Mouse (Mus musculus) midbrain, embryonic 10.5 days (tissue): Measurements from ENCODE around the gene Cisd1. TPM values are rescaled to one million over a fixed set of nuclear protein-coding genes. Genes with fewer than 3 reads are reported as not detected.

Experiments
- DNase-seq: peaks from one replicate; pipeline ENCODE4 v3.0.0-alpha.2; 2017; ENCODE audit warnings: low spot score
- H3K27ac ChIP-seq: fragments of 300-500 bp; sonication (generic); replicated peaks from 2 replicates; pipeline ENCODE4 v1.5.1; 2016; ENCODE audit warnings: mild to moderate bottlenecking
- H3K27me3 ChIP-seq: fragments of 300-500 bp; sonication (generic); 2 replicates; pipeline ENCODE4 v1.6.1; 2016; ENCODE audit warnings: low read depth, mild to moderate bottlenecking; ENCODE audit not compliant: poor library complexity, severe bottlenecking
- H3K36me3 ChIP-seq: fragments of 300-500 bp; sonication (generic); 2 replicates; pipeline ENCODE4 v1.6.1; 2016; ENCODE audit warnings: mild to moderate bottlenecking, moderate library complexity
- H3K4me1 ChIP-seq: fragments of 300-500 bp; sonication (generic); 2 replicates; pipeline ENCODE4 v1.6.1; 2016
- H3K4me3 ChIP-seq: fragments of 300-500 bp; sonication (generic); 2 replicates; pipeline ENCODE4 v1.5.1; 2016; ENCODE audit warnings: mild to moderate bottlenecking, moderate library complexity
- H3K9me3 ChIP-seq: fragments of 300-500 bp; sonication (generic); replicated peaks from 2 replicates; pipeline ENCODE4 v1.6.1; 2016; ENCODE audit warnings: mild to moderate bottlenecking
- WGBS: fragments of 180-500 bp; shearing (Covaris S2); methylation state at CpG from one replicate; pipeline ENCODE4 v1.1.7; 2016; 5-methylcytosine and 5-hydroxymethylcytosine counted together
- polyA plus RNA-seq: library from polyadenylated mRNA; unstranded; fragments of >200 nt; fragmentation: Nextera tagmentation; extraction: Ambion mirVana; gene quantifications from 2 replicates; pipeline ENCODE4 v1.2.1, GENCODE M21; 2016

Cisd1 gene
- polyA plus RNA-seq, 1 experiment from 2014 or later = 154 TPM

DNA sequence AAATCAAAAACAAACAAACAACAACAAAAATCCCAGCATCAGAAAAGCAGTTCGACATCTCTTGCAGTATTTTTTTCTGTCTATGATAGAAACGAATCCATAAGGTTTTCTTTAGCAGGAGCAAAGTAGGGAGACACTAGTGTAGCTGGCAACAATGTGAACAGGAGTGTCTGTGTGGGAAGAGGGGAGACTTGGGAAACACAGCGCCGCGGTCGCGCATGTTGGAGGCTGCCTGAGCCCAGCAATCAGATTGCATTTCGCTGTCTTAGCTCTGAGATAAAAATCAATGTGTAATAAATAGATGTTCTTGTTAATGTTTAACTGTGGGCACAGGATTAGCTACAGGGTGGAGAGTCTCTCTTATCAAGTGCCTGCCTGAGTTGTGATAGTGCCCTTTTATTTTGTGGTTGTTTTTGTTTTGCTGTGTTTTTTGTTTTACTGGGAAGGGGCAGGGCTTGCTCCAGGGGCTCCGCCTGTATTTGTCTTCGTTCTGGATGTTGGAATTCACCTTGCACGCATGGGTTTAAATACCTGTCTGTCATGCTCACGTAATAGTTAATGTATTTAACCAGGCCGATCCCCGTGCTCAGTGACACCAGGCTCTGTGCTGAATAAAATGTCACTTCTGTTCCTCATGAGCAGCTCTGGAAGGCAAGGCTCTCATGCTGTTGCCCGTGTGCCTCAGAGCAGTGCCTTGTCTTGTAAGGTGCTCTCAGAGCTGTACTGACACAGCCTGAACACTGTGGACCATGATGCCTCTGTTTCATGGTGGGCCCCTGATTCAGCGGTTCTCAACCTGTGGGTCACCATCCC, 23.6 kb upstream of the Cisd1 start:
- no peaks in the 10 kb centered on the region for H3K9me3 ChIP-seq
- DNase-seq = no peak

DNA sequence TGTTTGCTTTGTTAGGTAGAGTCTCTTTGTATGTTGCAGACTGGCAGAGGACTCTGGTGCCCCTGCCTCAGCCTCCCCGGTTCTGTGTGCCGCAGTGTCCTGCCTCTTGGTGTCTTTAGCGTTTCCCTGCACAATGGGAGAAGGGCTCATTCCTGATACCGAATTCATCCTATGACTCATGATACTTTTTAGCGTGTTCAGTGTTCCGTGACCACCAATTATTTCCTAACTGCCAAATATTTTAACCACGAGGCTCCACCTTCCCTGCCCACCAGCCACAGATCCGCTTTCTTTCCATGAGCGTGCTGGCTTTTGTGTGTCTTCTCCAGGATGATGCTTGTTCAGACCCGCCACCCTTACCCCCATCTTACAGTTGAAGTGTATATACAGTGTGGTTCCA, 19.1 kb upstream of the Cisd1 start:
- no peak overlapping the region for H3K4me3 ChIP-seq
- H3K27ac ChIP-seq = no peak overlapping the region
- no peaks in the 10 kb centered on the region for H3K9me3 ChIP-seq
- DNase-seq = no peak
- H3K27me3 ChIP-seq = no peaks in the 10 kb centered on the region
- 89% methylated on average over 10 of the region's 10 CpGs for WGBS
- H3K4me1 ChIP-seq = peaks cover 13% of the 10 kb centered on the region
- peaks cover 36% of the 10 kb centered on the region for H3K36me3 ChIP-seq

More for the DNA sequence above, 23.6 kb upstream of the Cisd1 start:
- 90% methylated on average over 16 of the region's 16 CpGs for WGBS
- no peak overlapping the region for H3K4me3 ChIP-seq
- peaks cover 58% of the 10 kb centered on the region for H3K36me3 ChIP-seq
- H3K27me3 ChIP-seq = no peaks in the 10 kb centered on the region
- H3K4me1 ChIP-seq = no peaks in the 10 kb centered on the region
- H3K27ac ChIP-seq = no peak overlapping the region

DNA sequence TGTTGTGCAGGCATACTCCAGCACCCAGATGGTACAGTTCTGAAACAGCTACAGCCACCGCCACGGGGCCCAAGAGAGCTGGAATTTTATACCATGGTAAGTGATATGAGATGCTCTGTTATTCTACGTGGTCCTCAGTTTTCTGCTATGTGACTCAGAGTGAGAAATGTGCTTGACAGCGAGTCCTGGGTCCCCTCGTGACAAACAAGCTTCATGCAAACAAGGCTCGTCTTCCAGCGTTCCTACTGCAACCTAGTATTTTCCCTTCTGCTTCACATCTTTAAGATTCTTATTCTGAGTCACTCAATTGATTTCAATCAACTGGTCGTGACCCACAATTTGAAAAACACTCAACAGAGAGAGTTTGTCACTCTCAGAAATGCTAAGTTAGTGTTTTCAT, 18.7 kb upstream of the Cisd1 start:
- WGBS = 91% methylated on average over 8 of the region's 8 CpGs
- H3K36me3 ChIP-seq = peaks cover 33% of the 10 kb centered on the region

DNA sequence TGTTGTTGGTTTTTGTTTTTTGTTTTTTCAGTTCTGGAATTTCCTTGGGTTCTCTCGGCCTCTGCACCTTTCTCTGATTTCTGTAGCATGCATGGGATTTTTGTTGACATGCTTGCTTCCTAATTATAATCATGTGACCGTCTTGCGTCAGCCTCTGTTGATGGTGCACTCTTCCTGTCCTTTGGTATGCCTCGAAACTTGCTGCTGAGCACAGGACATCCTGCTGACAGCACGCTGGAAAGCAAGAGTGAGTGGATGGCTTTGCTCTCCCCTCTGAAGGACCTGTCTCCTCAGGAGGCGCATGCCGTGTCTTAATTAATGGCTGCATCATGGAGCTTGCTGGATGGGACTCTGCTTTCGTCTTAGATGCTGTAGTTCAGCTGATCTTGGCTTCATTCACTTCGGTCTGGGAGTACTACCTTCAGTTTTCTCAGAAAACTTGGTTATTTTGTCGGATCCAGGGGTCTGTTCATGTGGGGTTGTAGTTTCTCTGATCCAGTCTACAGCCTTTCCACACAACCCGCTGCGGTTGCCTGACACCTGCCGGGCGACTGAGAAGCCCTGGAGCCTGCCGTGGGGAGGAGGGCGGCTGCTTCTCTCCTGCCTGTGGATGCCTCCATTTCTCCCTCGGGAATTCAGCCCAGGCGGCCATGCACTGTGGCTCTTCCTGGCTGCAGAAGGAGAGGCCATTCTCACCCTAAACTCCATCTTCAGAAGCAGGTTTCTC, 17.2 kb upstream of the Cisd1 start:
- peaks cover 13% of the 10 kb centered on the region for H3K4me1 ChIP-seq
- no peaks in the 10 kb centered on the region for H3K9me3 ChIP-seq
- H3K4me3 ChIP-seq = peak overlapping the region; percentile 20; the same call in 1 of the 2 replicates
- H3K27ac ChIP-seq = 0 out of 2 replicates have a peak overlapping the region, but pooled peaks have one; percentile 23
- H3K36me3 ChIP-seq = peaks cover 27% of the 10 kb centered on the region
- no peak for DNase-seq
- no peaks in the 10 kb centered on the region for H3K27me3 ChIP-seq
- WGBS = 25% methylated on average over 18 of the region's 18 CpGs

More for the DNA sequence above, 18.7 kb upstream of the Cisd1 start:
- DNase-seq = no peak
- no peak overlapping the region for H3K27ac ChIP-seq
- no peaks in the 10 kb centered on the region for H3K9me3 ChIP-seq
- H3K4me3 ChIP-seq = no peak overlapping the region
- peaks cover 13% of the 10 kb centered on the region for H3K4me1 ChIP-seq
- no peaks in the 10 kb centered on the region for H3K27me3 ChIP-seq

DNA sequence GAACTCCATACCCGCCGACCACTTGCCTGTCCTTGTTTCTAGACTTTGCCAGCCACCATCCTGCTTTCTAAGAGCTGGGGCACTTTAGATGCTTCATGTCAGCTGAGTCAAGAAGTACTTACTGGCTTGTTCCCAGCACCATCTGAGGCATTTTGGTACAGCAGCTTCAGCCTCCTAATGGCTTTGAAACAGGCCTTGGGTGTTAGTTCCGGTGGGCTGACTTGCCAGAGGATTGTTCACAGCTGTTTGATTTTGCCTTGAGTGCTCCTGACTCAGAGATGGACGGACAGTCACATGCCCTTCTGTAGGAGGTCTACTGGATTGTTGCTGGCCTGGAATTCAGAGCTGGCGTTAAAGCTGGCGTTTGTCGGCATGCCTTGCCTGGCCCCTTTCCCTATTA, 16.3 kb upstream of the Cisd1 start:
- Histone ChIP-seq H3K9me3 (no peaks in the 10 kb centered on the region), H3K27ac (no peak overlapping the region), H3K27me3 (no peaks in the 10 kb centered on the region), H3K4me1 (peaks cover 13% of the 10 kb centered on the region), H3K4me3 (no peak overlapping the region), H3K36me3 (peaks cover 19% of the 10 kb centered on the region)
- WGBS = 74% methylated on average over 7 of the region's 7 CpGs
- DNase-seq = no peak

DNA sequence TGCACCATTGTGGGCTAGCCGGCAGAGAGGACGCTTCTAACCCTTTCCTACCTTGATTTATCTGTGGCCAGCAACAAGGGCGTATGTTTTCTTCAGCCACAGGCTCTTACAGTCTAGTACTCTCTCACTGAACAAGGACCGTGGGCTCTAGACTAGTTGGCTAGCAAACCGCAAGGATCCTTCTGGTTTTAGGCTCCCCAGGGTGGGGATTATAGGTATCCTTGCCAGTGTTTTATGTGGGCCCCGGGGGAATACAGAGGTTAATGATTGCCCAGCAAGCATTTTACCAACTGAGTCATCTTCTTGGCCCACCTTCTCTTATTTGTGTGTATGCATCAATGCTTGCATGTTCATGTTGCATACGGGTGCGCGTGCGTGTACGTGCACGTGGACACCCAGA, 10.2 kb upstream of the Cisd1 start:
- no peak overlapping the region for H3K4me3 ChIP-seq
- no peaks in the 10 kb centered on the region for H3K9me3 ChIP-seq
- H3K36me3 ChIP-seq = peaks cover 38% of the 10 kb centered on the region
- no peak for DNase-seq
- H3K4me1 ChIP-seq = no peaks in the 10 kb centered on the region
- WGBS = 91% methylated on average over 12 of the region's 12 CpGs
- H3K27me3 ChIP-seq = no peaks in the 10 kb centered on the region
- no peak overlapping the region for H3K27ac ChIP-seq

DNA sequence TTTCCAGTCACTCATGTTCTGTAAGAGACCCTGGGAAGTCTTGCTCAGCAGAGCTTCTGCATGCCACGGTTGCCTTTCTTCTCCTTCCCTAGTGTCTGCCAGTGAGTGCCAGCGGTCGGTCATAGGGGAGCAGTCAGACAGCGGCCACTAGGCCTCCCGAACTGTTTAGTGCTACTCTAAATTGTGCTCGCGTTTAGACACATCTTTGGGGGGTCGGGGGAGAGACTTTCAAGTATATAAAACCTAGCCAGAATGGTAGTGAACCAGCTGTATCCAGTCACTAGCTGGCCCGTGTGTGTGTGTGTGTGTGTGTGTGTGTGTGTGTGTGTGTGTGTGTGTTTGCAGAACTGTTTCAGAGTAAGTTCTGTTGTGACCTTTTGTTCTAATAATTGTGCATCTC, 9.1 kb upstream of the Cisd1 start:
- DNase-seq = no peak
- peaks cover 10% of the 10 kb centered on the region for H3K4me1 ChIP-seq
- H3K36me3 ChIP-seq = peaks cover 38% of the 10 kb centered on the region
- H3K9me3 ChIP-seq = no peaks in the 10 kb centered on the region
- WGBS = 86% methylated on average over 9 of the region's 9 CpGs
- no peak overlapping the region for H3K4me3 ChIP-seq
- H3K27me3 ChIP-seq = no peaks in the 10 kb centered on the region
- H3K27ac ChIP-seq = no peak overlapping the region

DNA sequence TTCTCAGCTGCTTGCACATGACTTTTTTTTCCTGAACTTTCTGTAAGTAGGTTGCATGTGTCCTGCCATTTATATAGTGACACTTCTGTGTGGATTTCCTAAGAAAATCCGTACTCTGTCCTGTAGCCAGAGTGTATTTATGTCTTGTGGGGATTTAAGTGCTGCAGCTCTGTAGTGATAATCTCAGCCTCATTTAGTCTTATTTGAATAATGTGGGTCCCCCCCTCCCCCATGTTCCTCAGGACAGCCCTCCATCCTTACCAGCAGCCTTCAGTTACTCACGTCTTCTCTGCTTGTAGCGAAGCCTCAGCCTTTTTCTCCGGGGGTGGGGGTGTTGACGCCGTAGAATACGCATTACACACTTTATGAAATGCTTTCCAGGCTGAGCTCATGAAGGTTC, 6.5 kb upstream of the Cisd1 start:
- H3K4me3 ChIP-seq = no peak overlapping the region
- no peaks in the 10 kb centered on the region for H3K9me3 ChIP-seq
- peaks cover 29% of the 10 kb centered on the region for H3K4me1 ChIP-seq
- 96% methylated on average over 7 of the region's 7 CpGs for WGBS
- no peak overlapping the region for H3K27ac ChIP-seq
- H3K36me3 ChIP-seq = peaks cover 38% of the 10 kb centered on the region
- DNase-seq = no peak
- no peaks in the 10 kb centered on the region for H3K27me3 ChIP-seq

DNA sequence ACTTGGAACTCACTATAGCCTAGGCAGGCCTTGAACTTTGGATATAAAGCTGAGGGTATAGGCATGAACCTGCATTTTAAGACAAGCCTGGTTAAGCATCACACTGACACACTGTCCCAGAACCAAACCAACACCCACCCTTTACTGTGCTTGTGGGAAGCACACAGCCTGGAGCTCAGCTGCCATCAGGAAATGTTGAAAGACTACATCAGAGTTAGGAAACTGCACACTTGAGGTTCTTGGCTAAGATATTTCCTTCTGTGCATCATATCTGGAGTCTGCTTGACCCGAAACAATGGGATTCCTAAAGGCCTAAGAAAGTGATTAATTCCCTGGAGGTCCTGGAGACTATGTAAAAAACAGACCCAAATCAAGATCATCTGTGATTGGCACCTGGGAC, 4.5 kb upstream of the Cisd1 start:
- H3K36me3 ChIP-seq = peaks cover 38% of the 10 kb centered on the region
- no peaks in the 10 kb centered on the region for H3K9me3 ChIP-seq
- no peak overlapping the region for H3K27ac ChIP-seq
- no peaks in the 10 kb centered on the region for H3K27me3 ChIP-seq
- H3K4me1 ChIP-seq = peaks cover 42% of the 10 kb centered on the region
- 92% methylated on average over 1 of the region's 1 CpGs for WGBS
- no peak for DNase-seq
- peak overlapping the region; percentile 94 for H3K4me3 ChIP-seq

DNA sequence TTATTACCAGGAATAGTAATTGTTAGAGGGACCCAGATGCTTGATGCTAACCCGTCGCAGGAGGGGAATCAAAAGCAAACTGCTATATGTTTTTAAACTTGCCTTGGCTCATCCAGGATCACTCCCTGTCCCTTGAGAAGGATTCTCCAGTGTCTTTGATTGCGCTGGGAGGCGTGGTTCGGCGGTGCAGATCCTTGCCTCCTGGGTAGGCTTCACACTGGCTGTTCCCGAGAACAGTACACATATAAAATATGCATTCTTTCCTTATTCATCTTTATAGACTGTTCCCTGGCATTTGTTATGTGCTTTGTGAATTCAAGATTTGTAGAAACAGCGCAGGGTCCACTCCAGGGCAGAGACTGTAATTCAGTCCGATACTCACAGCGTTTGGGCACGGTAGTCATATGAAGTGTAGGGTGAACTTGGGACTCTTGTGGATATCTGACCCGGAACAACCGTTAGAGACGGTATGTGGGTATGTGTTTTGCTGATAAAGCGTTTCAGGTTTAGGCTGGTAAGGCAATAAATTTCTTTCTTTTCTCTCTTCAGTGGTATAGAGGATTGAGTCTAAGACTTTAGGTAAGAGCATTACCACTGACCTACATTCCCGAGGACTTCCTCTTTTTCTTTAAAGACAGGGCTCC, 4.0 kb upstream of the Cisd1 start:
- Histone ChIP-seq H3K27ac (peak overlapping the region; percentile 92), H3K9me3 (no peaks in the 10 kb centered on the region), H3K4me3 (peak overlapping the region; percentile 94), H3K27me3 (no peaks in the 10 kb centered on the region), H3K36me3 (peaks cover 35% of the 10 kb centered on the region), H3K4me1 (peaks cover 47% of the 10 kb centered on the region)
- no peak for DNase-seq
- WGBS = 32% methylated on average over 16 of the region's 16 CpGs

DNA sequence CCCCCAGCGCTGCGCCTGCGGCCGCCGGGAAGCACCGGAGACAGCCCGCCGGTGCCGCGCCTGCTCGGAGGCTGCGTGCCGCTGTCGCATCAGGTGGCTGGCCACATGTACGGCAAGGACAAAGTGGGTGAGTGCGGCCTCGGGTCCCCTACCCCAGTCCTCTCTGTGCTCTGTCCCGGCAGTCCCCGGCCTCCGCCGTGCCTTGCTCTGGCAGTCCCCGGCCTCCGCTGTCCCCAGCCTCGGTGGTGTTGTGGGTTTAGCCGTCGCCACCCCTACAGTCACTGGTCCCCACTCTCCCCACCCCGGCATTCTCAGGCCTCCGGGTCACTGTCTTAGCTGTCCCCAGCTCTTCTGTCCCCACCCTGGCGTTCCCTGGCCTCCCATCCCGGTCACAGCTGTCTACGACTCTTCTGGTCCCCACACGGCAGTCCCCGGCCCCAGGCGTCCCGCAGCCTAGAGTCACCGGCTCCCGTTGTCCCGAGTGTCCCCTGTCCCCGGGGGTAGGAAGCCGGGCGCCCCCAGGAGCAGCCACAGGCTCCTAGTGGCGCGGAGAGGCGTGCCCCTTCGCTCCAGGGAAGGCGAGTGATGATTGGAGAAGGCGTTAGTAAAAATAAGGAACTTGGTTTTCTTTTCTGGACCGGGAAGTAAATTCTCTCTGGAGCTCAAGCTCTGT, 3.3 kb upstream of the Cisd1 start:
- Histone ChIP-seq H3K27ac (peak overlapping the region; percentile 92), H3K4me1 (peaks cover 54% of the 10 kb centered on the region), H3K27me3 (no peaks in the 10 kb centered on the region), H3K9me3 (no peaks in the 10 kb centered on the region), H3K36me3 (peaks cover 28% of the 10 kb centered on the region), H3K4me3 (peak overlapping the region; percentile 94)
- no peak for DNase-seq
- under 1% methylated on average over 48 of the region's 48 CpGs for WGBS

DNA sequence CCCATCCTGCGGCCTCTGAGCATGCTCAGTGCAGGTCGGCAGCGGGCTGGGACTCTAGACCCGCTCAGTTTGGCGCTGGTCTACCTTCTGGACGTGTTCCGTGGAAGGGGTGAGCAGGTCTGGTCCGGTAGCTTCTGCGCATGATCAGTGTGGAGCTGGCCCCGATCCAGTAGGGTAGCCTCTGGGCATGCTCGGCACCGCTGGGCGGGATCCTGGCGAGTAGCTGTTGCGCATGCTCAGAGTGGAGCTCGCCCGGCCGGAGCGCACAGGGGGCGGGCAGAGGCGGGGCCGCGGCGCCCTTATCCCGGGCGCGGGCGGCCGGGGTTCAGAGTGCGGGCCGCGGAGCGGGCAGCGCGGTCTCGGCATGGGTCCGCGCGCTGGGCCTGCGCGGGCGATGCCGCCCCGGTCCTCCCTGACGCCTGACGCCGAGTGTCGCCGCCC, 2.8 kb upstream of the Cisd1 start, which contains the start of gene Ipmk:
Ipmk (plus strand) TSS at position 255 of the 441 bp plus-strand sequence.
- WGBS = under 1% methylated on average over 49 of the region's 49 CpGs
- Histone ChIP-seq H3K36me3 (peaks cover 23% of the 10 kb centered on the region), H3K4me3 (peak within 1 kb of the TSS; percentile 94), H3K9me3 (no peaks in the 10 kb centered on the region), H3K27me3 (no peaks in the 10 kb centered on the region), H3K27ac (peak within 1 kb of the TSS; percentile 92), H3K4me1 (peaks cover 55% of the 10 kb centered on the region)
- DNase-seq = peak; percentile 98
